Mouse (Mus musculus): Measurements from ENCODE around the gene Olfr1466. TPM values are rescaled to one million over a fixed set of nuclear protein-coding genes. Genes with fewer than 3 reads are reported as not detected.

The Olfr1466 gene
- polyA plus RNA-seq (2012; rRNA removed) (not detected in 2 replicates), polyA plus RNA-seq (2014; fragmentation: Nextera tagmentation; extraction: Ambion mirVana) (not detected in 2 replicates)

GRCm38 (mm10) chr19:13338562-13338961 lies at the start of gene Olfr1466:
Gene Olfr1466, plus strand, starts transcription at chr19:13338862.
- Histone ChIP-seq H3K27me3 (ENCODE audit: control insufficient read depth, insufficient read depth, low read length) (no peaks in the 10 kb centered on the region), H3K4me1 (ENCODE audit: control insufficient read depth, insufficient read depth, low read length) (no peaks in the 10 kb centered on the region), H3K36me3 (ENCODE audit: control insufficient read depth, insufficient read depth, low read length) (no peaks in the 10 kb centered on the region), H3K9me3 (ENCODE audit: control insufficient read depth, low read length) (peaks cover 6% of the 10 kb centered on the region; the same call in 1 of the 2 replicates), H3K9ac (ENCODE audit: low read depth, low read length, severe bottlenecking) (no peak within 1 kb of the TSS), H3K4me2 (replicated peaks; ENCODE audit: low read depth, low read length, severe bottlenecking) (no peak within 1 kb of the TSS), H3K27ac (replicated peaks; ENCODE audit: low read depth, low read length) (no peak within 1 kb of the TSS), H3K4me3 (replicated peaks; ENCODE audit: low read length) (no peak within 1 kb of the TSS)
- DNase-seq (ENCODE audit: low spot score), result no peak
- WGBS, result 90% methylated on average over 2 of the region's 2 CpGs
- no peak for ATAC-seq (ENCODE audit: low FRiP score, low read depth)
- no peak for TF ChIP-seq POLR2A (IDR thresholded peaks at IDR 0.05; ENCODE audit: borderline replicate concordance, extremely low read depth, insufficient read depth, insufficient read length)

GRCm38 (mm10) chr19:13315441-13315840 lies 23.2 kb upstream of the Olfr1466 start, which contains the start of gene Olfr1465:
Gene Olfr1465, minus strand, starts transcription at chr19:13315541.
- H3K4me1 ChIP-seq (ENCODE audit: control insufficient read depth, insufficient read depth, low read length), result no peaks in the 10 kb centered on the region
- no peak within 1 kb of the TSS for H3K9ac ChIP-seq (ENCODE audit: low read depth, low read length, severe bottlenecking)
- H3K27ac ChIP-seq (replicated peaks; ENCODE audit: low read depth, low read length), result no peak within 1 kb of the TSS
- DNase-seq (ENCODE audit: low spot score), result no peak
- TF ChIP-seq POLR2A (IDR thresholded peaks at IDR 0.05; ENCODE audit: borderline replicate concordance, extremely low read depth, insufficient read depth, insufficient read length), result no peak
- H3K9me3 ChIP-seq (ENCODE audit: control insufficient read depth, low read length), result no peaks in the 10 kb centered on the region
- H3K4me3 ChIP-seq (replicated peaks; ENCODE audit: low read length), result no peak within 1 kb of the TSS
- no peaks in the 10 kb centered on the region for H3K27me3 ChIP-seq (ENCODE audit: control insufficient read depth, insufficient read depth, low read length)
- ATAC-seq (ENCODE audit: low FRiP score, low read depth), result no peak
- no peak within 1 kb of the TSS for H3K4me2 ChIP-seq (replicated peaks; ENCODE audit: low read depth, low read length, severe bottlenecking)
- no peaks in the 10 kb centered on the region for H3K36me3 ChIP-seq (ENCODE audit: control insufficient read depth, insufficient read depth, low read length)

- H3K9ac ChIP-seq (ENCODE audit: low read depth, low read length, severe bottlenecking), result no peak within 1 kb of the TSS
- H3K4me1 ChIP-seq (ENCODE audit: control insufficient read depth, insufficient read depth, low read length), result no peaks in the 10 kb centered on the region
- no peak within 1 kb of the TSS for H3K4me3 ChIP-seq (replicated peaks; ENCODE audit: low read length)
- 74% methylated on average over 2 of the region's 2 CpGs for WGBS
- H3K4me2 ChIP-seq (replicated peaks; ENCODE audit: low read depth, low read length, severe bottlenecking), result no peak within 1 kb of the TSS
- H3K9me3 ChIP-seq (ENCODE audit: control insufficient read depth, low read length), result peaks cover 4% of the 10 kb centered on the region; the same call in 1 of the 2 replicates
- no peak for ATAC-seq (ENCODE audit: low FRiP score, low read depth)
- H3K27me3 ChIP-seq (ENCODE audit: control insufficient read depth, insufficient read depth, low read length), result no peaks in the 10 kb centered on the region
- H3K27ac ChIP-seq (replicated peaks; ENCODE audit: low read depth, low read length), result no peak within 1 kb of the TSS
- no peak for TF ChIP-seq POLR2A (IDR thresholded peaks at IDR 0.05; ENCODE audit: borderline replicate concordance, extremely low read depth, insufficient read depth, insufficient read length)
- H3K36me3 ChIP-seq (ENCODE audit: control insufficient read depth, insufficient read depth, low read length), result no peaks in the 10 kb centered on the region
- DNase-seq (ENCODE audit: low spot score), result no peak
Measured at GRCm38 (mm10) chr19:13361936-13362335, 23.3 kb downstream of the Olfr1466 start, which contains the start of gene Olfr1467. Gene Olfr1467, plus strand, starts transcription at chr19:13362236.

Other genes starting within 250 kb of the Olfr1466 start
- gene Olfr1457, start 241.0 kb upstream of the Olfr1466 start, polyA plus RNA-seq (2012; rRNA removed), result not detected in 2 replicates
- not detected in 2 replicates for gene Olfr1457, start 241.0 kb upstream of the Olfr1466 start, polyA plus RNA-seq (2014; fragmentation: Nextera tagmentation; extraction: Ambion mirVana)
- gene Olfr1458, start 232.1 kb upstream of the Olfr1466 start, polyA plus RNA-seq (2012; rRNA removed), result not detected in 2 replicates
- gene Olfr1458, start 232.1 kb upstream of the Olfr1466 start, polyA plus RNA-seq (2014; fragmentation: Nextera tagmentation; extraction: Ambion mirVana), result not detected in 2 replicates
- gene Olfr1459, start 189.3 kb upstream of the Olfr1466 start, polyA plus RNA-seq (2012; rRNA removed), result not detected in 2 replicates
- gene Olfr1459, start 189.3 kb upstream of the Olfr1466 start, polyA plus RNA-seq (2014; fragmentation: Nextera tagmentation; extraction: Ambion mirVana), result not detected in 2 replicates
- gene Olfr1461, start 175.9 kb upstream of the Olfr1466 start, polyA plus RNA-seq (2012; rRNA removed), result not detected in 2 replicates
- not detected in 2 replicates for gene Olfr1461, start 175.9 kb upstream of the Olfr1466 start, polyA plus RNA-seq (2014; fragmentation: Nextera tagmentation; extraction: Ambion mirVana)
- gene Olfr1462, start 153.1 kb upstream of the Olfr1466 start, polyA plus RNA-seq (2012; rRNA removed), result not detected in 2 replicates
- not detected in 2 replicates for gene Olfr1462, start 153.1 kb upstream of the Olfr1466 start, polyA plus RNA-seq (2014; fragmentation: Nextera tagmentation; extraction: Ambion mirVana)
- not detected in 2 replicates for gene Olfr1463, start 107.5 kb upstream of the Olfr1466 start, polyA plus RNA-seq (2012; rRNA removed)
- not detected in 2 replicates for gene Olfr1463, start 107.5 kb upstream of the Olfr1466 start, polyA plus RNA-seq (2014; fragmentation: Nextera tagmentation; extraction: Ambion mirVana)
- gene Olfr1465, start 23.3 kb upstream of the Olfr1466 start, polyA plus RNA-seq (2012; rRNA removed), result not detected in 2 replicates
- not detected in 2 replicates for gene Olfr1465, start 23.3 kb upstream of the Olfr1466 start, polyA plus RNA-seq (2014; fragmentation: Nextera tagmentation; extraction: Ambion mirVana)
- gene Olfr1467, start 23.4 kb downstream of the Olfr1466 start, polyA plus RNA-seq (2012; rRNA removed), result not detected in 2 replicates
- not detected in 2 replicates for gene Olfr1467, start 23.4 kb downstream of the Olfr1466 start, polyA plus RNA-seq (2014; fragmentation: Nextera tagmentation; extraction: Ambion mirVana)
- not detected in 2 replicates for gene Olfr1469, start 69.0 kb downstream of the Olfr1466 start, polyA plus RNA-seq (2012; rRNA removed)
- not detected in 2 replicates for gene Olfr1469, start 69.0 kb downstream of the Olfr1466 start, polyA plus RNA-seq (2014; fragmentation: Nextera tagmentation; extraction: Ambion mirVana)
- gene Olfr1471, start 104.5 kb downstream of the Olfr1466 start, polyA plus RNA-seq (2012; rRNA removed), result not detected in 2 replicates
- not detected in 2 replicates for gene Olfr1471, start 104.5 kb downstream of the Olfr1466 start, polyA plus RNA-seq (2014; fragmentation: Nextera tagmentation; extraction: Ambion mirVana)
- not detected in 2 replicates for gene Olfr1472, start 117.2 kb downstream of the Olfr1466 start, polyA plus RNA-seq (2012; rRNA removed)
- not detected in 2 replicates for gene Olfr1472, start 117.2 kb downstream of the Olfr1466 start, polyA plus RNA-seq (2014; fragmentation: Nextera tagmentation; extraction: Ambion mirVana)
- gene Olfr1474, start 130.7 kb downstream of the Olfr1466 start, polyA plus RNA-seq (2012; rRNA removed), result not detected in 2 replicates
- not detected in 2 replicates for gene Olfr1474, start 130.7 kb downstream of the Olfr1466 start, polyA plus RNA-seq (2014; fragmentation: Nextera tagmentation; extraction: Ambion mirVana)
- gene Olfr1475, start 141.3 kb downstream of the Olfr1466 start, polyA plus RNA-seq (2012; rRNA removed), result not detected in 2 replicates
- not detected in 2 replicates for gene Olfr1475, start 141.3 kb downstream of the Olfr1466 start, polyA plus RNA-seq (2014; fragmentation: Nextera tagmentation; extraction: Ambion mirVana)
- gene Olfr1477, start 161.7 kb downstream of the Olfr1466 start, polyA plus RNA-seq (2012; rRNA removed), result not detected in 2 replicates
- gene Olfr1477, start 161.7 kb downstream of the Olfr1466 start, polyA plus RNA-seq (2014; fragmentation: Nextera tagmentation; extraction: Ambion mirVana), result not detected in 2 replicates
- not detected in 2 replicates for gene Olfr1480, start 189.1 kb downstream of the Olfr1466 start, polyA plus RNA-seq (2012; rRNA removed)
- gene Olfr1480, start 189.1 kb downstream of the Olfr1466 start, polyA plus RNA-seq (2014; fragmentation: Nextera tagmentation; extraction: Ambion mirVana), result not detected in 2 replicates
- not detected in 2 replicates for gene Olfr1484, start 244.6 kb downstream of the Olfr1466 start, polyA plus RNA-seq (2012; rRNA removed)
- gene Olfr1484, start 244.6 kb downstream of the Olfr1466 start, polyA plus RNA-seq (2014; fragmentation: Nextera tagmentation; extraction: Ambion mirVana), result not detected in 2 replicates